Mouse (Mus musculus) liver, embryonic 15.5 days (tissue): ENCODE measurements around the gene Ccm2. TPM values are rescaled to one million over a fixed set of nuclear protein-coding genes. Genes with fewer than 3 reads are reported as not detected.

Source experiments
- ATAC-seq: fragments of 200-750 bp; cut with Nextera tagmentation; 2 replicates; pipeline ENCODE4 v1.8.0; 2017; ENCODE audit warnings: moderate number of reproducible peaks, mild to moderate bottlenecking, moderate library complexity; ENCODE audit not compliant: insufficient read depth
- H3K27ac ChIP-seq: fragments of 300-500 bp; sonication (generic); replicated peaks from 2 replicates; pipeline ENCODE4 v1.5.1; 2015; ENCODE audit warnings: mild to moderate bottlenecking, inconsistent platforms
- H3K27me3 ChIP-seq: fragments of 300-500 bp; sonication (generic); 2 replicates; pipeline ENCODE4 v1.6.1; 2015; ENCODE audit warnings: mild to moderate bottlenecking, inconsistent platforms
- H3K36me3 ChIP-seq: fragments of 300-500 bp; sonication (generic); replicated peaks from 2 replicates; pipeline ENCODE4 v1.6.1; 2015; ENCODE audit warnings: moderate library complexity, mild to moderate bottlenecking, inconsistent platforms
- H3K4me1 ChIP-seq: fragments of 300-500 bp; sonication (generic); replicated peaks from 2 replicates; pipeline ENCODE4 v1.6.1; 2015; ENCODE audit warnings: inconsistent platforms
- H3K4me2 ChIP-seq: fragments of 300-500 bp; sonication (generic); 2 replicates; pipeline ENCODE4 v1.6.1; 2015; ENCODE audit warnings: moderate library complexity, mild to moderate bottlenecking, inconsistent platforms
- H3K4me3 ChIP-seq: fragments of 300-500 bp; sonication (generic); replicated peaks from 2 replicates; pipeline ENCODE4 v1.5.1; 2015; ENCODE audit warnings: mild to moderate bottlenecking, inconsistent platforms
- H3K9ac ChIP-seq: fragments of 300-500 bp; sonication (generic); 2 replicates; pipeline ENCODE4 v1.6.1; 2015; ENCODE audit warnings: moderate library complexity, mild to moderate bottlenecking, inconsistent platforms
- H3K9me3 ChIP-seq: fragments of 300-500 bp; sonication (generic); replicated peaks from 2 replicates; pipeline ENCODE4 v1.6.1; 2016; ENCODE audit warnings: inconsistent platforms
- WGBS: fragments of 180-500 bp; shearing (Covaris S2); methylation state at CpG from one replicate; pipeline ENCODE4 v1.1.7; 2015; ENCODE audit warnings: mixed read lengths; ENCODE audit not compliant: insufficient replicate concordance; 5-methylcytosine and 5-hydroxymethylcytosine counted together
- polyA plus RNA-seq: library from polyadenylated mRNA; unstranded; fragments of >200 nt; fragmentation: Nextera tagmentation; extraction: Ambion mirVana; gene quantifications from 2 replicates; pipeline ENCODE4 v1.2.1, GENCODE M21; 2015

The Ccm2 gene
- polyA plus RNA-seq, 1 experiment from 2014 or later, result 40.1 TPM

- peaks cover 65% of the 10 kb centered on the region for H3K4me1 ChIP-seq
- no peak overlapping the region for H3K4me2 ChIP-seq
- H3K36me3 ChIP-seq, result peaks cover 68% of the 10 kb centered on the region
- H3K27ac ChIP-seq, result peak overlapping the region; percentile 64
- no peak overlapping the region for H3K4me3 ChIP-seq
- H3K9me3 ChIP-seq, result no peaks in the 10 kb centered on the region
- 23% methylated on average over 3 of the region's 3 CpGs for WGBS
- peak overlapping the region; percentile 29; the same call in 1 of the 2 replicates for H3K9ac ChIP-seq
- ATAC-seq, result no peak
- H3K27me3 ChIP-seq, result no peaks in the 10 kb centered on the region
These were observed 40.0 kb downstream of the Ccm2 start for GRCm38 (mm10) chr11:6586660-6587059.

DNA sequence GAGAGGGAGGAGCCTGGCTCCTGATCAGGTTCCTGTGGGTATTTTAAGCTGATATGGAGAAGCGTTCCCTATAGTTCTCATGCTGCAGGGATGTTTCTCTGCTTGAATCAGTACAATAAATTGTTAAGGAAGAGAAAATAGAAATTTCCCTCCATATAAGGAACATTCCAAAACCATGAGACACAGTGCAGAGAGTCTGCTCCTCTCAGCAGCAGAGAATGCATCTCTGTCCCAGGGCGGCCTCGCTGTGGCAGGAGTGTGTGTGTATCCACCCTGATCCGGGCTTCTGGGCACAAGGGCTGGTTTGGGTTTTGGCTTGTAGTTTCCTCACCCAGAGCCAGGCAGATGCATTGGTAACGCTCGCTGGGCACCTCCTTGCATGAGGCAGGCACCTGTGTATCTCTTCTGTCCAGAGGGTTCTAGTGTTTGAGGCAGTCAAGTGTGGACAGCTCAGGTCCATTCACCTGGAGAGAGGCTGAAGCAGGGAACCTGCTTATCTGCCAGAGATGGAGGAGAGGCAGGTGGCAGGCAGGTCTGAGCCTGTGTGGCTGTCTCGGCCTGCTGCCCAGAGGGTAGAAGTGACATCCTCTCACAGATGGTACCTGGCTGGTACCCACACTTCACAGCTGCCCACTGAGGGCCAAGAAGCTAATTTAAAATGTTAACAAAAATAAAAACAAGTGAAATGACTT, 40.7 kb downstream of the Ccm2 start:
- Histone ChIP-seq H3K36me3 (peaks cover 75% of the 10 kb centered on the region), H3K9me3 (no peaks in the 10 kb centered on the region), H3K27ac (peak overlapping the region; percentile 64), H3K4me1 (peaks cover 72% of the 10 kb centered on the region), H3K4me3 (no peak overlapping the region), H3K9ac (no peak overlapping the region), H3K27me3 (no peaks in the 10 kb centered on the region), H3K4me2 (no peak overlapping the region)
- 86% methylated on average over 7 of the region's 7 CpGs for WGBS
- no peak for ATAC-seq

GRCm38 (mm10) chr11:6588295-6588694, 41.6 kb downstream of the Ccm2 start:
- no peak for ATAC-seq
- Histone ChIP-seq H3K4me3 (no peak overlapping the region), H3K9me3 (no peaks in the 10 kb centered on the region), H3K27ac (peak overlapping the region; percentile 88), H3K36me3 (peaks cover 78% of the 10 kb centered on the region), H3K4me1 (peaks cover 81% of the 10 kb centered on the region), H3K27me3 (no peaks in the 10 kb centered on the region), H3K4me2 (no peak overlapping the region), H3K9ac (no peak overlapping the region)
- 83% methylated on average over 7 of the region's 7 CpGs for WGBS

- no peaks in the 10 kb centered on the region for H3K9me3 ChIP-seq
- H3K4me2 ChIP-seq, result peak overlapping the region; percentile 65
- H3K9ac ChIP-seq, result no peak overlapping the region
- peak overlapping the region; percentile 88 for H3K27ac ChIP-seq
- peaks cover 84% of the 10 kb centered on the region for H3K36me3 ChIP-seq
- peaks cover 96% of the 10 kb centered on the region for H3K4me1 ChIP-seq
- ATAC-seq, result peak; percentile 72
- no peaks in the 10 kb centered on the region for H3K27me3 ChIP-seq
- H3K4me3 ChIP-seq, result no peak overlapping the region; the same call in 1 of the 2 replicates
- WGBS, result 47% methylated on average over 7 of the region's 7 CpGs
These were observed 43.2 kb downstream of the Ccm2 start for GRCm38 (mm10) chr11:6589838-6590237.

- Histone ChIP-seq H3K9ac (peak overlapping the region; percentile 15; the same call in 1 of the 2 replicates), H3K36me3 (peaks cover 84% of the 10 kb centered on the region), H3K4me2 (peak overlapping the region; percentile 65), H3K27me3 (no peaks in the 10 kb centered on the region), H3K4me1 (peaks cover 96% of the 10 kb centered on the region), H3K9me3 (no peaks in the 10 kb centered on the region), H3K4me3 (peak overlapping the region; percentile 29), H3K27ac (peak overlapping the region; percentile 88)
- WGBS, result 34% methylated on average over 10 of the region's 10 CpGs
- peak; percentile 86 for ATAC-seq
These were observed 44.4 kb downstream of the Ccm2 start for GRCm38 (mm10) chr11:6590933-6591675.

- 78% methylated on average over 11 of the region's 11 CpGs for WGBS
- Histone ChIP-seq H3K4me2 (no peak overlapping the region), H3K4me1 (peaks cover 100% of the 10 kb centered on the region), H3K27me3 (no peaks in the 10 kb centered on the region), H3K36me3 (peaks cover 90% of the 10 kb centered on the region), H3K27ac (peak overlapping the region; percentile 88), H3K4me3 (no peak overlapping the region), H3K9ac (no peak overlapping the region; the same call in 1 of the 2 replicates), H3K9me3 (no peaks in the 10 kb centered on the region)
- no peak for ATAC-seq
These were observed 46.7 kb downstream of the Ccm2 start for GRCm38 (mm10) chr11:6593406-6593805.

GRCm38 (mm10) chr11:6594845-6595244, 48.2 kb downstream of the Ccm2 start:
- peaks cover 100% of the 10 kb centered on the region for H3K4me1 ChIP-seq
- H3K4me3 ChIP-seq, result no peak overlapping the region
- peaks cover 80% of the 10 kb centered on the region for H3K36me3 ChIP-seq
- H3K27ac ChIP-seq, result peak overlapping the region; percentile 88
- no peaks in the 10 kb centered on the region for H3K9me3 ChIP-seq
- 62% methylated on average over 6 of the region's 6 CpGs for WGBS
- H3K9ac ChIP-seq, result peak overlapping the region; percentile 40; the same call in 1 of the 2 replicates
- H3K4me2 ChIP-seq, result peak overlapping the region; percentile 59
- ATAC-seq, result no peak
- H3K27me3 ChIP-seq, result no peaks in the 10 kb centered on the region

DNA sequence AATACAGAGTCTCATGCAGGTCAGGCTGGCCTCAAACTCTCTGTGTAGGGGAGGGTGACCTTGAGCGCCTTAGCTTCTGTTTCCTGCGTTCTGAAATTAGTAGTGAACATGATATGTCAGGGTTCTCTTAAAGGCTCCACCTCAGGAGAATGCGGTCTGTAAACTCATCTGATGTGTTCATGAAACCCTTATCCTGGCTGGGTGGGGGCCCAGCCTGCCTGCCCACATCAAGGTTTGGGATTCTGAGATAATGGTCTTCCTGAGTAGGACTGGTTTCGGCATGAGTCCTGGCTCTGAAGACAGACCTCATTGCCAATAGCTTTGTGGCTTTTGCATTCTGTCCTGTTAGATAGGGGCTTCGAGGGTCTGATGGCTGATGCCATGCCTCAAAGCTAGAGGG, 48.7 kb downstream of the Ccm2 start:
- peak overlapping the region; percentile 59 for H3K4me2 ChIP-seq
- no peak overlapping the region for H3K4me3 ChIP-seq
- WGBS, result 23% methylated on average over 5 of the region's 5 CpGs
- H3K9me3 ChIP-seq, result no peaks in the 10 kb centered on the region
- H3K9ac ChIP-seq, result peak overlapping the region; percentile 40; the same call in 1 of the 2 replicates
- peaks cover 76% of the 10 kb centered on the region for H3K36me3 ChIP-seq
- no peaks in the 10 kb centered on the region for H3K27me3 ChIP-seq
- peak overlapping the region; percentile 88 for H3K27ac ChIP-seq
- H3K4me1 ChIP-seq, result peaks cover 100% of the 10 kb centered on the region
- peak; percentile 59 for ATAC-seq

- Histone ChIP-seq H3K4me1 (peaks cover 100% of the 10 kb centered on the region), H3K27ac (peak overlapping the region; percentile 88)
These were observed 49.5 kb downstream of the Ccm2 start for GRCm38 (mm10) chr11:6596205-6596604.

GRCm38 (mm10) chr11:6596616-6597015, 49.9 kb downstream of the Ccm2 start:
- H3K9ac ChIP-seq, result no peak overlapping the region
- peak overlapping the region; percentile 88 for H3K27ac ChIP-seq
- H3K4me2 ChIP-seq, result no peak overlapping the region
- H3K36me3 ChIP-seq, result peaks cover 68% of the 10 kb centered on the region
- H3K9me3 ChIP-seq, result no peaks in the 10 kb centered on the region
- no peak overlapping the region for H3K4me3 ChIP-seq
- no peaks in the 10 kb centered on the region; the same call in 1 of the 2 replicates for H3K27me3 ChIP-seq
- peaks cover 98% of the 10 kb centered on the region for H3K4me1 ChIP-seq
- no peak for ATAC-seq
- 77% methylated on average over 3 of the region's 3 CpGs for WGBS

More at GRCm38 (mm10) chr11:6596205-6596604, 49.5 kb downstream of the Ccm2 start:
- WGBS, result 95% methylated on average over 6 of the region's 6 CpGs
- Histone ChIP-seq H3K27me3 (no peaks in the 10 kb centered on the region), H3K4me2 (no peak overlapping the region), H3K9me3 (no peaks in the 10 kb centered on the region), H3K4me3 (no peak overlapping the region), H3K36me3 (peaks cover 69% of the 10 kb centered on the region), H3K9ac (no peak overlapping the region)
- ATAC-seq, result no peak

- Histone ChIP-seq H3K9ac (no peak overlapping the region), H3K27ac (peak overlapping the region; percentile 88), H3K4me1 (peaks cover 89% of the 10 kb centered on the region), H3K36me3 (peaks cover 59% of the 10 kb centered on the region), H3K9me3 (no peaks in the 10 kb centered on the region), H3K4me2 (peak overlapping the region; percentile 57; the same call in 1 of the 2 replicates), H3K27me3 (peaks cover 7% of the 10 kb centered on the region), H3K4me3 (no peak overlapping the region)
- 71% methylated on average over 7 of the region's 7 CpGs for WGBS
- no peak for ATAC-seq
These were observed 50.8 kb downstream of the Ccm2 start for GRCm38 (mm10) chr11:6597523-6597922.
